Mouse (Mus musculus) brown adipose tissue, adult 24 weeks (tissue): Measurements from ENCODE around the gene Tarbp2. TPM values are rescaled to one million over a fixed set of nuclear protein-coding genes. Genes with fewer than 3 reads are reported as not detected.

ENCODE experiments used
- H3K27ac ChIP-seq: fragments of 200-500 bp; replicated peaks from 2 replicates; pipeline ENCODE4 v1.5.1; 2012; ENCODE audit warnings: low read depth, mild to moderate bottlenecking, low read length
- H3K4me1 ChIP-seq: fragments of 200-500 bp; 2 replicates; pipeline ENCODE4 v1.6.1; 2012; ENCODE audit warnings: low read length, mixed read lengths; ENCODE audit not compliant: control insufficient read depth, insufficient read depth, insufficient read length
- H3K4me3 ChIP-seq: fragments of 200-500 bp; 2 replicates; pipeline ENCODE4 v1.5.1; 2012; ENCODE audit warnings: low read depth, mild to moderate bottlenecking, low read length, moderate library complexity; ENCODE audit not compliant: insufficient read depth
- polyA plus RNA-seq: library from polyadenylated mRNA; stranded (reverse); fragments of >200 nt; gene quantifications from 2 replicates; pipeline ENCODE4 v1.2.4, GENCODE M21; 2012; ENCODE audit not compliant: missing spikeins, insufficient read depth, insufficient read length

Gene Tarbp2
- polyA plus RNA-seq, 1 experiment, result 21.2 TPM

DNA sequence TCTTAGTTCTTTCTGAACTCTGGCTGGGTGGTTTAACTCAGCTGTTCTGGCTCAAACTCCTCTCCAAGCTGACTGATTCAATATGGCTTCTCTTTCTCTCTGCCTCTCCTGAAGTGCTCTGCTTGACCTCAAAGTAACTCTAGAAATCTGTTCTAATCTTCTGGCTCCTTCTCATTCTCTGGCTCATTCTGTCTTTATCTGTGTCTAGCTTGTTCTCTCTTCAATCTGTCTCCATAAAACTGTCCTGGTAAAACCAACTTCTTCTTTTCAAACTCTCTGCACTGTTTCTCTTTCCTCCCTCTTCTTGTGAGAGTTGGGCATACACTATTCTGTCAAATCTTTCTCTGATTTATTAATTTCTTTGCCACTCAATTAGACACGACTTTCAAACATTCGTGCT, 49.9 kb downstream of the Tarbp2 start:
- no peak overlapping the region for H3K27ac ChIP-seq
- H3K4me3 ChIP-seq, result no peak overlapping the region

DNA sequence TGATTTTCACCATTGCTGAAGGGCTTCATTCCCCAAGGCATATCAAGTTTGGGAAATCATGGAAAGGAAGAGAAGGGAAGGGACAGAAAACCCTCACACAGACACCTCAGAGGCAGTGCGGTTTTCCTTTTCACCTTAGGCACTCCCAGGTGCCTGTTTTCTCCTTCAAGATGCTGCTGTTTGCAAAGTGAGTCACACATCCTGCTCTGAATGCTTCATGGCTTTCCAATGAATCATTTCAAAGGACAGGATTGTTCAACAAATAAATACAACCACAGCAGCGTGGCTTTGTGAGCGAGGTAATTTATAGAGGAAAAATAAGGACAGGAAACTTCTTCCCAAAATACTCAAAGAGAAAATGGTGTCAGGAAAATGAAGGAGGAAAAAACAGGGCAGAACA, 54.1 kb downstream of the Tarbp2 start:
- Histone ChIP-seq H3K27ac (no peak overlapping the region), H3K4me3 (no peak overlapping the region), H3K4me1 (no peaks in the 10 kb centered on the region)

More for the DNA sequence above, 49.9 kb downstream of the Tarbp2 start:
- H3K4me1 ChIP-seq, result no peaks in the 10 kb centered on the region

Other genes with a start within 250 kb of the Tarbp2 start
- gene Gm9918, start 247.6 kb upstream of the Tarbp2 start, polyA plus RNA-seq, result not detected in 2 replicates
- 17.0 and 20.0 TPM in 2 replicates for gene Mfsd5, start 238.7 kb upstream of the Tarbp2 start, polyA plus RNA-seq
- 1.5 TPM in 1 of 2 replicates, not detected in the other for gene Espl1, start 221.9 kb upstream of the Tarbp2 start, polyA plus RNA-seq
- gene Pfdn5, start 192.1 kb upstream of the Tarbp2 start, polyA plus RNA-seq, result 371 and 394 TPM in 2 replicates
- 29.4 and 35.9 TPM in 2 replicates for gene Myg1, start 186.5 kb upstream of the Tarbp2 start, polyA plus RNA-seq
- 13.2 and 20.7 TPM in 2 replicates for gene Aaas, start 167.4 kb upstream of the Tarbp2 start, polyA plus RNA-seq
- gene Sp7, start 151.0 kb upstream of the Tarbp2 start, polyA plus RNA-seq, result not detected in 2 replicates
- 16.1 and 17.9 TPM in 2 replicates for gene Sp1, start 112.0 kb upstream of the Tarbp2 start, polyA plus RNA-seq
- 1.9 and 4.0 TPM in 2 replicates for gene Amhr2, start 72.8 kb upstream of the Tarbp2 start, polyA plus RNA-seq
- gene Prr13, start 59.2 kb upstream of the Tarbp2 start, polyA plus RNA-seq, result 36.8 and 54.7 TPM in 2 replicates
- gene Pcbp2, start 47.7 kb upstream of the Tarbp2 start, polyA plus RNA-seq, result 331 and 338 TPM in 2 replicates
- gene Gm10337, start 14.5 kb upstream of the Tarbp2 start, polyA plus RNA-seq, result not detected in 2 replicates
- 1.9 and 2.1 TPM in 2 replicates for gene Map3k12, start 1.1 kb upstream of the Tarbp2 start, polyA plus RNA-seq
- 1.2 TPM in 1 of 2 replicates, not detected in the other for gene Npff, start 6.8 kb downstream of the Tarbp2 start, polyA plus RNA-seq
- 0.75 TPM in 1 of 2 replicates, not detected in the other for gene Gm28047, start 106.9 kb downstream of the Tarbp2 start, polyA plus RNA-seq
- 40.1 and 58.7 TPM in 2 replicates for gene Atf7, start 107.3 kb downstream of the Tarbp2 start, polyA plus RNA-seq
- 209 and 274 TPM in 2 replicates for gene Atp5g2, start 154.2 kb downstream of the Tarbp2 start, polyA plus RNA-seq
- gene Calcoco1, start 204.0 kb downstream of the Tarbp2 start, polyA plus RNA-seq, result 43.5 and 58.5 TPM in 2 replicates